Mouse (Mus musculus): ENCODE results near the gene Cct5. TPM values are rescaled to one million over a fixed set of nuclear protein-coding genes. Genes with fewer than 3 reads are reported as not detected.
A peak's percentile ranks its signal among the peaks of the same experiment; 100 is the strongest.

Gene Cct5
- 538 and 575 TPM in 2 replicates for polyA plus RNA-seq (2015; fragmentation: Nextera tagmentation; extraction: Ambion mirVana)

DNA sequence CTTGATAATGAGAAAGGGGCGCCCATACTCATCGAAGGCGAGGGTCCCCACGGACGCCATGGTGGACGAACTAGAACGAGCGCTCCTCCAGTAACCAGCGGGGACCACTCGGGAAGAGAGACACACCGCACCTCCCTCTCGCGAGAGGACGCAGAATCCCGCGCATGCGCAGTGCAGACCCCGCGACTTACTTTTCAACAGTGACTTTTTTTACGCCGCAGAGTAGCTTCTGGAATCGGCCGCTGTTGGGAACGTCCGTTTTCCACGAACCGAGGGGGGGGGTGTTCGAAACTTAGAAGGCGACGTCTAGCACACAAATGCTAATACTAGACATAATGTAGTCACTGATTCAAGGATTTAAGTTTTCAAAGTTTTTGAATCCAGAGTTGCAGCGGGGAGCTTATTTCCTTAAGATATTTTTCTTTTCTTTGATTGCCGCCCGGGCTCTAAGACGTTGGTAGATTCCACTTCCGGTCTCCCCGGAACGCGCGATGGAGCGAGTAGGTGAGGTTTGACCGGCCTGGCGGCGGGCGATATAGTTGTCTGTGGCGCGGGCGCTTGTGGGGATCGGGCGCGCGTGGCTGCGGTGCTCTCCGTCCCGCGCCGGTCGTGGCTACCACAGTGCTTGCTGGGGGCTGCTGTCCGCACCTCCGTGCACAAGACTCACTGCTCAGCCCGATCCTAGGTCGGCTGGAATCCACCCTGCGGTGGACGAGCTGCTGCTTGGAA, at the start of gene Cct5, which contains the start of gene Fam173b:
Gene Cct5 (minus strand): TSS at position 159 of the 729 bp plus-strand sequence.
Gene Fam173b (plus strand): TSS at position 207 of the 729 bp plus-strand sequence.
- peak within 1 kb of the TSS; percentile 86 for H3K4me3 ChIP-seq (replicated peaks; ENCODE audit: low read length)
- no peaks in the 10 kb centered on the region for H3K9me3 ChIP-seq (ENCODE audit: control insufficient read depth, low read length)
- peak within 1 kb of the TSS; percentile 98 for H3K4me2 ChIP-seq (ENCODE audit: low read length)
- peaks cover 27% of the 10 kb centered on the region for H3K4me1 ChIP-seq (replicated peaks; ENCODE audit: control insufficient read depth, insufficient read depth, low read length)
- no peaks in the 10 kb centered on the region for H3K27me3 ChIP-seq (replicated peaks; ENCODE audit: control insufficient read depth, insufficient read depth, low read length)
- peak; percentile 88 for ATAC-seq
- under 1% methylated on average over 63 of the region's 63 CpGs for WGBS
- H3K27ac ChIP-seq (ENCODE audit: low read length), result peak within 1 kb of the TSS; percentile 95
- H3K9ac ChIP-seq (replicated peaks; ENCODE audit: low read depth, low read length), result peak within 1 kb of the TSS; percentile 91
- H3K36me3 ChIP-seq (ENCODE audit: control insufficient read depth, insufficient read depth), result peaks cover 3% of the 10 kb centered on the region; the same call in 1 of the 2 replicates

GRCm38 (mm10) chr15:31650821-31651220, 49.2 kb upstream of the Cct5 start:
- Histone ChIP-seq H3K9me3 (ENCODE audit: control insufficient read depth, low read length) (no peaks in the 10 kb centered on the region), H3K4me3 (replicated peaks; ENCODE audit: low read length) (no peak overlapping the region), H3K4me1 (replicated peaks; ENCODE audit: control insufficient read depth, insufficient read depth, low read length) (no peaks in the 10 kb centered on the region), H3K9ac (replicated peaks; ENCODE audit: low read depth, low read length) (no peak overlapping the region), H3K4me2 (ENCODE audit: low read length) (no peak overlapping the region), H3K27ac (ENCODE audit: low read length) (no peak overlapping the region), H3K27me3 (replicated peaks; ENCODE audit: control insufficient read depth, insufficient read depth, low read length) (no peaks in the 10 kb centered on the region), H3K36me3 (ENCODE audit: control insufficient read depth, insufficient read depth) (no peaks in the 10 kb centered on the region)
- 94% methylated on average over 7 of the region's 7 CpGs for WGBS
- no peak for ATAC-seq

- no peak overlapping the region for H3K4me3 ChIP-seq (replicated peaks; ENCODE audit: low read length)
- H3K9me3 ChIP-seq (ENCODE audit: control insufficient read depth, low read length), result no peaks in the 10 kb centered on the region
- no peaks in the 10 kb centered on the region for H3K27me3 ChIP-seq (replicated peaks; ENCODE audit: control insufficient read depth, insufficient read depth, low read length)
- ATAC-seq, result no peak
- H3K4me2 ChIP-seq (ENCODE audit: low read length), result no peak overlapping the region
- H3K4me1 ChIP-seq (replicated peaks; ENCODE audit: control insufficient read depth, insufficient read depth, low read length), result no peaks in the 10 kb centered on the region
- H3K9ac ChIP-seq (replicated peaks; ENCODE audit: low read depth, low read length), result no peak overlapping the region
- no peaks in the 10 kb centered on the region for H3K36me3 ChIP-seq (ENCODE audit: control insufficient read depth, insufficient read depth)
- no peak overlapping the region for H3K27ac ChIP-seq (ENCODE audit: low read length)
- WGBS, result 95% methylated on average over 12 of the region's 12 CpGs
These were observed 48.1 kb upstream of the Cct5 start for GRCm38 (mm10) chr15:31649691-31650090.

- H3K4me2 ChIP-seq (ENCODE audit: low read length), result no peak overlapping the region
- WGBS, result 84% methylated on average over 8 of the region's 8 CpGs
- H3K4me1 ChIP-seq (replicated peaks; ENCODE audit: control insufficient read depth, insufficient read depth, low read length), result no peaks in the 10 kb centered on the region
These were observed 46.4 kb upstream of the Cct5 start for GRCm38 (mm10) chr15:31647851-31648569.

DNA sequence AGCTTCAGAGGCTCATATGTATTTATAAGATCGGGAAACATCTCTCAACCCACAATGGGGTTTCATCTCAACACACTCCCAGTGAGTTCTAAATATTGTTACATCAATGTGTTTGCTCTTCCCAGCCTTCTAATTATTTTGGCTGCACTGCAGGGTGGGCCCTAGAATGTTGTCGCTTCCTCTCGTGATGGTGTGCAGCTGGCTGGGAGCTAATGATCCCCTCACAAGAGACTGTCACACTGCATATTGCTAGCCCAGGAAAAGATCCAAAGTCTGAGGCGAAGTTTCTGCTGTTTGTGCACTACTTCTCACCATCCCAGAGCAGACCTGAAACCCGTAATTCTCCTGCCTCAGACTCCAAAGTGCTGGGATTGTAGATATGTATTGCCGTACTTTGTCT, 45.6 kb upstream of the Cct5 start:
- Histone ChIP-seq H3K4me2 (ENCODE audit: low read length) (no peak overlapping the region), H3K36me3 (ENCODE audit: control insufficient read depth, insufficient read depth) (no peaks in the 10 kb centered on the region), H3K9me3 (ENCODE audit: control insufficient read depth, low read length) (no peaks in the 10 kb centered on the region), H3K27ac (ENCODE audit: low read length) (no peak overlapping the region), H3K4me3 (replicated peaks; ENCODE audit: low read length) (no peak overlapping the region), H3K27me3 (replicated peaks; ENCODE audit: control insufficient read depth, insufficient read depth, low read length) (no peaks in the 10 kb centered on the region), H3K4me1 (replicated peaks; ENCODE audit: control insufficient read depth, insufficient read depth, low read length) (no peaks in the 10 kb centered on the region), H3K9ac (replicated peaks; ENCODE audit: low read depth, low read length) (no peak overlapping the region)
- no peak for ATAC-seq
- 79% methylated on average over 6 of the region's 6 CpGs for WGBS

More at GRCm38 (mm10) chr15:31647851-31648569, 46.4 kb upstream of the Cct5 start:
- no peaks in the 10 kb centered on the region for H3K9me3 ChIP-seq (ENCODE audit: control insufficient read depth, low read length)
- no peak overlapping the region for H3K4me3 ChIP-seq (replicated peaks; ENCODE audit: low read length)
- ATAC-seq, result no peak
- H3K9ac ChIP-seq (replicated peaks; ENCODE audit: low read depth, low read length), result no peak overlapping the region
- H3K36me3 ChIP-seq (ENCODE audit: control insufficient read depth, insufficient read depth), result no peaks in the 10 kb centered on the region
- no peak overlapping the region for H3K27ac ChIP-seq (ENCODE audit: low read length)
- no peaks in the 10 kb centered on the region for H3K27me3 ChIP-seq (replicated peaks; ENCODE audit: control insufficient read depth, insufficient read depth, low read length)

- 89% methylated on average over 9 of the region's 9 CpGs for WGBS
- Histone ChIP-seq H3K36me3 (ENCODE audit: control insufficient read depth, insufficient read depth) (no peaks in the 10 kb centered on the region), H3K4me2 (ENCODE audit: low read length) (no peak overlapping the region), H3K9ac (replicated peaks; ENCODE audit: low read depth, low read length) (no peak overlapping the region), H3K4me3 (replicated peaks; ENCODE audit: low read length) (no peak overlapping the region), H3K27ac (ENCODE audit: low read length) (no peak overlapping the region), H3K4me1 (replicated peaks; ENCODE audit: control insufficient read depth, insufficient read depth, low read length) (no peaks in the 10 kb centered on the region), H3K9me3 (ENCODE audit: control insufficient read depth, low read length) (no peaks in the 10 kb centered on the region), H3K27me3 (replicated peaks; ENCODE audit: control insufficient read depth, insufficient read depth, low read length) (no peaks in the 10 kb centered on the region)
- ATAC-seq, result no peak
These were observed 34.5 kb upstream of the Cct5 start for GRCm38 (mm10) chr15:31636091-31636595.

GRCm38 (mm10) chr15:31634582-31634981, 33.0 kb upstream of the Cct5 start:
- H3K9ac ChIP-seq (replicated peaks; ENCODE audit: low read depth, low read length), result no peak overlapping the region
- no peaks in the 10 kb centered on the region for H3K9me3 ChIP-seq (ENCODE audit: control insufficient read depth, low read length)
- no peak overlapping the region for H3K4me3 ChIP-seq (replicated peaks; ENCODE audit: low read length)
- peak; percentile 88 for ATAC-seq
- H3K36me3 ChIP-seq (ENCODE audit: control insufficient read depth, insufficient read depth), result no peaks in the 10 kb centered on the region
- H3K4me1 ChIP-seq (replicated peaks; ENCODE audit: control insufficient read depth, insufficient read depth, low read length), result no peaks in the 10 kb centered on the region
- WGBS, result 64% methylated on average over 6 of the region's 6 CpGs
- H3K4me2 ChIP-seq (ENCODE audit: low read length), result no peak overlapping the region
- no peak overlapping the region for H3K27ac ChIP-seq (ENCODE audit: low read length)
- no peaks in the 10 kb centered on the region for H3K27me3 ChIP-seq (replicated peaks; ENCODE audit: control insufficient read depth, insufficient read depth, low read length)

DNA sequence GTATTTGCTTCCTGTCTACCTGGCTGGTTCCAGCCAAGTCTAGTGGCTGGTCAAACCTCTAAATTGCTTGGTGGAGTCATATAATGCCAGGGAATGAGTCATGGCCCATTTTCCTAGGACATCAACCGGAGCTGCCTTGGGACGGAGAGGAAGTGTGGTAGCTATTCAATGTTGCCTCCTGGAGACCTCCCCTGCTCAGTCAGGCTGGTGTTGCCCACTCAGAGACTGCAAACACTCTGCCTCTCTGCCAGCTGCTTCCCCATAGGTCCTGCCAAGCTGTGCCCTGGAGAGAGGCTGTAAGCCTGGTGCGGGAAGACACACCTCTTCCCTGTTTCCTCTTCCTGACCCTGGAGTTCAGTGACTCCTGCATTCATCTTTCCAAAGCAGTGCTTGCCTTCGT, 30.9 kb upstream of the Cct5 start:
- ATAC-seq, result no peak
- H3K27ac ChIP-seq (ENCODE audit: low read length), result no peak overlapping the region
- no peak overlapping the region for H3K4me3 ChIP-seq (replicated peaks; ENCODE audit: low read length)
- no peak overlapping the region for H3K4me2 ChIP-seq (ENCODE audit: low read length)
- WGBS, result 90% methylated on average over 4 of the region's 4 CpGs
- H3K9ac ChIP-seq (replicated peaks; ENCODE audit: low read depth, low read length), result no peak overlapping the region
- H3K4me1 ChIP-seq (replicated peaks; ENCODE audit: control insufficient read depth, insufficient read depth, low read length), result peaks cover 11% of the 10 kb centered on the region
- no peaks in the 10 kb centered on the region for H3K27me3 ChIP-seq (replicated peaks; ENCODE audit: control insufficient read depth, insufficient read depth, low read length)
- no peaks in the 10 kb centered on the region for H3K9me3 ChIP-seq (ENCODE audit: control insufficient read depth, low read length)
- no peaks in the 10 kb centered on the region for H3K36me3 ChIP-seq (ENCODE audit: control insufficient read depth, insufficient read depth)

- peaks cover 15% of the 10 kb centered on the region for H3K4me1 ChIP-seq (replicated peaks; ENCODE audit: control insufficient read depth, insufficient read depth, low read length)
- H3K4me3 ChIP-seq (replicated peaks; ENCODE audit: low read length), result no peak overlapping the region
- 65% methylated on average over 12 of the region's 12 CpGs for WGBS
- no peaks in the 10 kb centered on the region for H3K9me3 ChIP-seq (ENCODE audit: control insufficient read depth, low read length)
- H3K27me3 ChIP-seq (replicated peaks; ENCODE audit: control insufficient read depth, insufficient read depth, low read length), result no peaks in the 10 kb centered on the region
- no peak for ATAC-seq
- H3K36me3 ChIP-seq (ENCODE audit: control insufficient read depth, insufficient read depth), result no peaks in the 10 kb centered on the region
- no peak overlapping the region for H3K9ac ChIP-seq (replicated peaks; ENCODE audit: low read depth, low read length)
- no peak overlapping the region for H3K4me2 ChIP-seq (ENCODE audit: low read length)
- no peak overlapping the region for H3K27ac ChIP-seq (ENCODE audit: low read length)
These were observed 29.8 kb upstream of the Cct5 start for GRCm38 (mm10) chr15:31631396-31631858.
